Mouse (Mus musculus) ovary, postnatal 10 days (tissue): ENCODE data around the gene Plekho1.
"Not testable (repeated sequence)": the region's sequence is repeated elsewhere in the genome, so short reads cannot be mapped to it uniquely, and the experiment has no call there.

Source experiments
- DNase-seq: peaks from one replicate; pipeline ENCODE4 v3.0.0; 2022; ENCODE audit warnings: low spot score

The Plekho1 gene

GRCm38 (mm10) chr3:95978265-95978664 is 17.5 kb downstream of the Plekho1 start:
- no peak for DNase-seq

GRCm38 (mm10) chr3:95977587-95977986 is 18.2 kb downstream of the Plekho1 start:
- DNase-seq: not testable (repeated sequence)

GRCm38 (mm10) chr3:95977079-95977478 is 18.7 kb downstream of the Plekho1 start:
- no peak for DNase-seq

- DNase-seq: no peak
Measured at GRCm38 (mm10) chr3:95972873-95973634, 22.7 kb downstream of the Plekho1 start.

- DNase-seq: no peak
Measured at GRCm38 (mm10) chr3:95972251-95972872, 23.4 kb downstream of the Plekho1 start.

- not testable (repeated sequence) for DNase-seq
Measured at GRCm38 (mm10) chr3:95970661-95971060, 25.1 kb downstream of the Plekho1 start.

GRCm38 (mm10) chr3:95969277-95969676 is 26.5 kb downstream of the Plekho1 start:
- no peak for DNase-seq

GRCm38 (mm10) chr3:95965518-95966451 is 30.0 kb downstream of the Plekho1 start:
- no peak for DNase-seq

GRCm38 (mm10) chr3:95963681-95964080 is 32.1 kb downstream of the Plekho1 start:
- no peak for DNase-seq

GRCm38 (mm10) chr3:95963230-95963629 is 32.6 kb downstream of the Plekho1 start:
- no peak for DNase-seq

- not testable (repeated sequence) for DNase-seq
Measured at GRCm38 (mm10) chr3:95962182-95962581, 33.6 kb downstream of the Plekho1 start.

GRCm38 (mm10) chr3:95959807-95960206 is 36.0 kb downstream of the Plekho1 start:
- DNase-seq: no peak

- no peak for DNase-seq
Measured at GRCm38 (mm10) chr3:95959082-95959481, 36.7 kb downstream of the Plekho1 start.

- no peak for DNase-seq
Measured at GRCm38 (mm10) chr3:95957359-95958148, 38.2 kb downstream of the Plekho1 start.

GRCm38 (mm10) chr3:95955318-95955717 is 40.5 kb downstream of the Plekho1 start:
- DNase-seq: no peak

- not testable (repeated sequence) for DNase-seq
Measured at GRCm38 (mm10) chr3:95954648-95955173, 41.1 kb downstream of the Plekho1 start.

GRCm38 (mm10) chr3:95953522-95953921 is 42.3 kb downstream of the Plekho1 start:
- no peak for DNase-seq

- no peak for DNase-seq
Measured at GRCm38 (mm10) chr3:95953023-95953422, 42.8 kb downstream of the Plekho1 start.

GRCm38 (mm10) chr3:95951566-95951965 is 44.2 kb downstream of the Plekho1 start:
- DNase-seq: not testable (repeated sequence)

- DNase-seq: peak; percentile 81
Measured at GRCm38 (mm10) chr3:95950763-95951551, 44.8 kb downstream of the Plekho1 start.
